Mouse (Mus musculus) retina, adult 2 months (tissue): Measurements from ENCODE around the gene Vsig8.
A peak's percentile ranks its signal among the peaks of the same experiment; 100 is the strongest.

Experiments used
- DNase-seq: peaks from one replicate; pipeline ENCODE4 v3.0.0-alpha.2; 2012; ENCODE audit warnings: low read depth, low spot score

The Vsig8 gene

GRCm38 (mm10) chr1:172528701-172529100 is 27.0 kb upstream of the Vsig8 start:
- peak; percentile 45 for DNase-seq

- no peak for DNase-seq
Measured at GRCm38 (mm10) chr1:172530544-172531220, 25.1 kb upstream of the Vsig8 start.

DNA sequence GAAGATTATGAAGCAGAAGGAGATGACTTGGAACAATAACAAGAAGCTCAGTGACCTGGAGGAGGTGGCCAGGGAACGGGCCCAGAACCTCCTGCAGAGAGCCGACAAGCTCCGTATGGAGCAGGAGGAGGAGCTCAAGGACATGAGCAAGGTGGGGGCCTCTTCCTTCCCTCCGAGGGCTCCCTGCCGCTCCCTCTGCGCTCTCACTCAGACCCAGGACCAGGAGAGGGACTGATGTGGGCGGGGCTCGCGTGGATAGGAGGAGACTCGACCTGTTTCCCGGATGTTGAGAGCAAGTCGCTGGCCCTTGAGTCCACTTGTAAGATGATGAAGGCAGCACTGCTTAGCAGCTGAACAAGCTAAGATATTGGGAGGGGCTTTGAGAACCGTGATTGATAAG is 23.2 kb upstream of the Vsig8 start:
- no peak for DNase-seq

- no peak for DNase-seq
Measured at GRCm38 (mm10) chr1:172535116-172535515, 20.6 kb upstream of the Vsig8 start.

- DNase-seq: no peak
Measured at GRCm38 (mm10) chr1:172539827-172540226, 15.9 kb upstream of the Vsig8 start.

DNA sequence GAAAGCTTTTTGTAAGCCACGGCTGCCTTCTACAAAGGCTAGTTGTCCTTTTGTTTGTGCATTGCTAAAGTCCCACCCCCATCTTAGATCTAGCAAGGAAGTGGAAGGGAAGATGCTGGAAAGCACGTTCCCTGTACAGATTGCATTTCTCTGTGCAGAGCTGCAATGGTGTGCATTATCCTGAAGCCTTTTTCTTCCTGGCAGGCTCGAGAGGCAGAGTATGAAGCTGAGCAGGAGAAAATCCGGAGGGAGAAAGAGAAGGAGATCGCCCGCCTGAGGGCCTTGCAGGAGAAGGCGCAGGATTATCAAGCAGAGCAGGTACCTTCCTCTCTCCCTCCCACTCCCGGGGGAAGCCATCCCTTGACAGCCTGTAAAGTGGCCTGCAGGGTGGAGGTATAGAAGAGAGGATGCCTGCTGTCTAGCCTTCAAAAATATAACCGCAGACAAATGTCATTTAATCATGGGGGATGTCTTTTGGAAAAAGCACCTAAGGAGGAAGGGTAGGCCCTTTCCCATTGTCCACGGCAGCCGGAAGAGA is 15.4 kb upstream of the Vsig8 start:
- DNase-seq: no peak

- no peak for DNase-seq
Measured at GRCm38 (mm10) chr1:172546062-172546461, 9.7 kb upstream of the Vsig8 start.

- DNase-seq: no peak
Measured at GRCm38 (mm10) chr1:172548501-172548900, 7.2 kb upstream of the Vsig8 start.

GRCm38 (mm10) chr1:172549314-172549713 is 6.4 kb upstream of the Vsig8 start:
- DNase-seq: no peak

GRCm38 (mm10) chr1:172549717-172550116 is 6.0 kb upstream of the Vsig8 start:
- DNase-seq: no peak

GRCm38 (mm10) chr1:172550551-172550951 is 5.2 kb upstream of the Vsig8 start:
- no peak for DNase-seq

DNA sequence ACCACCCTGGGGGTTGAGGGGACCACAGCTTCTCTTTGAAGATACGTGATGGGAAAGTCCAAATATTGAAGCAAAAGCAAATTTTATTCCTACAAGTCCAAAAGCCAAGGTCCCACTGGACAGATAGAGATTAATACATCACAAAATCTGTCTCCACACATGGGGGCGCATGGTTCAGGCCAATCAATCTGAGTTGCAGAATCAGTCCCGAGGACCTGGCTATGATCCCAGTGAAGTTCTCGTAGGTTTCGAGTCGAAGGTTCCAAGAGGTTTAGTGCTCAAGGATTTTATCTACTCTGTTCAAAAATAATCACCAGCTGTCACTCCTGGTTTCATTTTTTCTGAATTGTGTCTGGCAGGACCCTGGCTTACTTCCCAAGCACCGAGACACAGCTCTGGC is 4.7 kb upstream of the Vsig8 start:
- DNase-seq: no peak

DNA sequence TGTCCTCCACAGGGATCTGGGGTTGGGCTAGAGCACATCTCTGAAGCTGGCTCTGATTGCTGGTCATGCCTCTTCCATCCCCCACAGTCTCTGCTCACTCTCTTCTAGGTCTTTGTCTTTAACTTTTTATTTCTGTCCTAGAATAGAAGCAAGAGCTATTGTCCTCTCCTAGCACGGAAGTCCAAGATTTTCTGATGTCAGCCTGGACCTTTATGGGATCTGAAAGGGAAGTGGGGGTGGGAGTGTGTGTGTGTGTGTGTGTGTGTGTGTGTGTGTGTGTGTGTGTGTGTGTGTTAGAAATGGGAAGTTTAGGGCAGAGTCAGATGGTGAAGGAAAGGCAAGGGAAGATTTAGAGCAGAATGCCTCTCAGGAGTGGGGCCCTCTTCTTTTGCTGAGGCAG is 3.1 kb upstream of the Vsig8 start:
- no peak for DNase-seq

DNA sequence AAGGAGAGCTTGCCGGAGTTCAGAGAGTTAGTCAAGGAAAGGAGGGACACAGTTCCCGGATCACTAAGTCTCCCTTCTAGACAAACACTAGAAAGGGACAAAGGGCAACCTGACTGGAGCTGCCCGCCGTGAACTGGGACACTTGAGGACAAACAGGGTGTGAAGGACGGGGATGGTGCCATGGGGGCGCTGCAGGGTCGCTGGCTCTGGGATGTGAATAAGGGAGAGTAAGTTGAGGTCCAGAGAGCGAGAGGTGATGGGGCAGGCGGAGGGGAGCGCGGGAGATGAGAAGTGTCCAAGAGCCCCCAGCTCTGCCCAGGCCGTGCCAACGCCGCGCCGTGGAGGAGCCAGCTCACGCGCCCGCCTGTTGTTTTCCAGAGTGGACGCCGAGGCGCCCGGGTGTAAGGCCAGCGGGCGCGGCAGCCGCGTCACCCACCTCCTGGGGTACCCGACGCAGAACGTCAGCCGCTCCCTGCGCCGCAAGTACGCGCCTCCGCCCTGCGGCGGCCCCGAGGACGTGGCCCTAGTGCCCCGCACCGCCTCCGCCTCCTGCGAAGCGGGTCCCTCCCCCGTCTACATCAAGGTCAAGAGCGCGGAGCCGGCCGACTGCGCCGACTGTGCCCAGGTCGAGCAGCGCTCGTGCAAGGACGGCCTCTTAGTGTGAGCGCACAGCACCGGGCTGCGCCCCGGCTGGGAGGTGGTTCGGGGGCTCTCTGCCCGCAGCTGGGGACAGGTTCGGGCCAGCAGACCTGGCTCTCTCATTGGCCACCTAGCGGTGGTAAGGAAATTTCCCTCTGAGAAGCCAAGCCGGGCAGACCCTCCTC is 7.1 kb downstream of the Vsig8 start:
- no peak for DNase-seq

GRCm38 (mm10) chr1:172563465-172563828 is 7.7 kb downstream of the Vsig8 start:
- no peak for DNase-seq

GRCm38 (mm10) chr1:172566131-172566530 is 10.4 kb downstream of the Vsig8 start:
- DNase-seq: no peak

DNA sequence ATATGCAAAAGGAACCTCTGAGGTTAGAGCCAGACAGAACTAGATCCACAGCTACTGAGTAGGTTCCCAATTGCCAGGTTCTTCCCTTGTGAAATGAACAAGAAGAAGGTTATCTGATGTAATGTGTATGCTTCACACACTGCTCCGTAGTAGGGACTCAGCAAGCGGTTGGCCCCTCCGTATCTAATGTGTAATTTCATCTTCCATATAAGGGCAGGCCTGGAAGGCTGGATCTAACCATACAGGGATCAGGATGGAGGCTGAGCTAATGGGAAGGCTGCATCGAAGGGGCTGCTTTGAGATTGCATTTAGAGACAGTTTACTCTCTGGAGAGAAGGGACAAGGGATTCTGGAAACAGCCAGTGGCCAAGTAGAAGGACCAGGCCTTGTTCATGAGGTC is 12.0 kb downstream of the Vsig8 start:
- DNase-seq: no peak

DNA sequence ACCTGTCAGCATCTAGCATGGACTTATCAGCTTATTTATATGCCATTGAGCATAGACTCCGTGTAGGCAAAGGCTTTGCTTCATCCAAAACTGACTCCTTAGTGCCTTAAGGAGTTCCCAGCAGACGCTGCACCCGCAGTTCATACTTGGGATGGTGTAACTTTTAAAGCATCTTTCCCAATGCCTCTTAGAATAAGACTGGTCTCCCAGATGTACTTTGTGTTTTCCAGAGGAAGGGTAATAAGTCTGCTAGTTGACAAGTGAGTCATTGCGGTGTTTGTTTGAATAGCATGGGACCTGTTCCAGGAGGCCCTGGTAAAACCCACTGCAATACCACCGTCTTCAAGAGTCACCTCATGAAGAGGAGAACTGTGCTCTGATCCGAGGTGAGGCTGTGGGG is 24.4 kb downstream of the Vsig8 start:
- no peak for DNase-seq

- DNase-seq: no peak
Measured at GRCm38 (mm10) chr1:172582436-172582835, 26.7 kb downstream of the Vsig8 start.

DNA sequence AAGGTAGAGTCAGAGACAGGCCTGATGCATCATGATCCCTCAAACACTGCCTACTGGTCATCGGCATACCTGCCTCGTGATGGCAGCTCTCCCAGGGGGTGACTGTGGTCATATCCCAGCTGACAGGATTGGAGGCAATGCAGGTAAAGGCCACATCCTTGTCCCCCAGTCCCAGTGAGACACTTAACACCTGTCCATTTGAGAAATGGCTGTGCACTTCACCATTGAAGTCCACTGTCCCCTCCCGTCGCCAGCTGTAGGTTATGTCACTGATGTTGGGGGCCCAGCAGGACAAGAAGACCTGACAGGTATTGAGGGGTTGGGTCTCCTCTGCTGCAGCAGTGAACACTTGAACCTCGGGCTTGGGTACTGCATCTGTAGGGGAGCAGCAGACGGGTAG is 28.5 kb downstream of the Vsig8 start:
- DNase-seq: no peak

DNA sequence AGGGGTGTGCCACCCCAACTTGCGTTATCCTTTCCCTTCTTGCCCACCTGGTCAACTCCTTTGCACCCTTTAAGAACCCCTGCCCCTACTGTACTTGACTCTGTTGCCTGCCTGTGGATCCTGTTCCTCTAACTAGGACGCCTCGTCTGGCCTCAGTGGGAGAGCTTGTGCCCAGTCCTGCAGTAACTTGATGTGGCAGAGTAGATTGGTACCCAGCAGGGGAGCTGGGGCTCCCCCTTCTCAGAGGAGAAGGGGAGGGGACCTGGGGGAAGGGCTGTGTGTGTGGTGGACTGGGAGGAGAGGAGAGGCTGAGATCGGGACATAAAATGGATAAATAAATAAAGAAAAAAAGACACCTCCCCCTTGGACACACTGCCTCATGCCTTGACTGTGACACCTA is 29.3 kb downstream of the Vsig8 start:
- no peak for DNase-seq

GRCm38 (mm10) chr1:172585612-172586567 is 30.2 kb downstream of the Vsig8 start:
- DNase-seq: no peak
